Mouse (Mus musculus) thymus, adult 2 months (tissue): ENCODE results near the gene Rin2. TPM values are rescaled to one million over a fixed set of nuclear protein-coding genes. Genes with fewer than 3 reads are reported as not detected.

Experiments used
- DNase-seq: peaks from one replicate; pipeline ENCODE4 v3.0.0; 2021
- H3K27ac ChIP-seq: fragments of 200-500 bp; 2 replicates; pipeline ENCODE4 v1.5.1; 2012; ENCODE audit warnings: low read length, control low read depth; ENCODE audit not compliant: control insufficient read depth, insufficient read depth
- H3K27me3 ChIP-seq: fragments of 200-500 bp; 2 replicates; pipeline ENCODE4 v1.6.1; 2012; ENCODE audit warnings: mild to moderate bottlenecking, low read length, moderate library complexity, mixed read lengths; ENCODE audit not compliant: control insufficient read depth, insufficient read depth
- H3K36me3 ChIP-seq: fragments of 200-500 bp; 2 replicates; pipeline ENCODE4 v1.6.1; 2012; ENCODE audit warnings: mild to moderate bottlenecking, low read length, moderate library complexity; ENCODE audit not compliant: control insufficient read depth, insufficient read depth
- H3K4me1 ChIP-seq: fragments of 200-500 bp; replicated peaks from 2 replicates; pipeline ENCODE4 v1.6.1; 2012; ENCODE audit warnings: low read length; ENCODE audit not compliant: control insufficient read depth, insufficient read depth
- H3K4me3 ChIP-seq: fragments of 200-500 bp; 2 replicates; pipeline ENCODE4 v1.5.1; 2012; ENCODE audit warnings: mild to moderate bottlenecking, low read length, control low read depth, moderate library complexity; ENCODE audit not compliant: control insufficient read depth, insufficient read depth
- CTCF ChIP-seq: fragments of 200-500 bp; IDR thresholded peaks from 2 replicates; pipeline ENCODE4 v1.5.1; 2012; ENCODE audit warnings: mild to moderate bottlenecking, control low read depth, low read length, moderate library complexity, borderline replicate concordance; ENCODE audit not compliant: control insufficient read depth, poor library complexity, insufficient read depth; ENCODE audit errors: extremely low read depth
- POLR2A ChIP-seq: fragments of 200-500 bp; IDR thresholded peaks from 2 replicates; pipeline ENCODE4 v1.6.1; 2012; ENCODE audit warnings: mild to moderate bottlenecking, low read length, control low read depth, moderate library complexity; ENCODE audit not compliant: control insufficient read depth, poor library complexity, insufficient read depth; ENCODE audit errors: extremely low read depth
- WGBS: fragments of 180-500 bp; shearing (Covaris S2); methylation state at CpG from one replicate; pipeline ENCODE4 v1.1.7; 2018; 5-methylcytosine and 5-hydroxymethylcytosine counted together
- polyA plus RNA-seq: library from polyadenylated mRNA; depleted of rRNA; stranded (reverse); fragments of >200 nt; gene quantifications from 2 replicates; pipeline ENCODE4 v1.2.3, GENCODE M21; 2012

Gene Rin2
- polyA plus RNA-seq, 1 experiment, result 5.4 TPM

DNA sequence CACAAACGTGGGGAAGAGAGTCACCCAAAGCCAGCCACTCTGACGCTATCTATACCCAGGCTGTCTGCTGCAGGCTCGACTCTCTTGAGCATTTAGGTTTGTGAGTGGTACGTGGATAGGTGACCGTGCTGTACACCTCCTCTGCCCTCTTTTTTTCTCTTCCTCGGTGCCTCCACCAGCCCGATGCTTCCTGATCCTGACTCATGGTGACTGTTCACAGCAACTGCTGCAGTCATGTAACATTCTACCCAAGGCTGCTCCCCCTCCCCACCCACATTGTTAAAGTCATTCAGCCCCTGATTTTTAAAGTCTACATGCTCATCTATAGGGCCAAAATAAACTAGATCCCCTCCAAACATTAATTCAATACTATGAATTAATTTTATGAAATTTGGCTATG, 54.4 kb downstream of the Rin2 start:
- Histone ChIP-seq H3K4me3 (no peak overlapping the region), H3K27me3 (no peaks in the 10 kb centered on the region), H3K4me1 (no peaks in the 10 kb centered on the region), H3K27ac (no peak overlapping the region), H3K36me3 (no peaks in the 10 kb centered on the region)
- WGBS, result 72% methylated on average over 7 of the region's 7 CpGs
- no peak for DNase-seq
- TF ChIP-seq POLR2A (no peak), CTCF (no peak)

DNA sequence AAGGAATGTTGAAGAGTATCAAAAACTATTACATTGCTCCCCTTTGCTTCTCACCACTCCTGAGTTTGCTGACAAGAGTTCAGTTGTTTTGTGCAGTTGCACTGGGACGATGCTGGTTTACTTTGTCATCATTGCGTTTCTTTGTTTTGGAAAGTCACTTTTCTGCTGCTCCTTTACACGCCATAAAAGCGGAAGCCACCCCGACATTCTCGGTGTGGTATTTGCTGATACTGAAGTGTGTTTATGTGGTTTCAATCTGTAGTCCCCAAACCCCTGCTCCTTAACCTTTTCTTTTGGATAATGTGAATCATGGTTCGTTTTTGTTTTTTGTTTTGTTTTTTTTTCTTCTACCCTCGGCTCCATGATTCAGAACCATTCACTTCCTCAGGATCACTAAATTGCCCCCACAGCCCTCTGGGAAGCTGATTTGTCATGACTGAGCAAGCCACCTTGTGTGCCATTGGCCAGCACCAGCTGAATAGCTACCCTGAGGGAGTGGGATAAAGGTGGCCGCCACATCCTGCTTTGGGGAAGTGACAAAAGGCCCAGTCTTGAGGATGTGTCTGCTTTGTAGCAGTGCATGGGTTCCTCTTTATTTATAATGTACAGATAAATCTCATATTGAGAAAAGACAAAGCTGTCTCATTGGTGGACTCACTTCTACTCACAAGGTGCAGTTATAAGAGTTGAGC, 55.3 kb downstream of the Rin2 start:
- no peak overlapping the region for H3K27ac ChIP-seq
- H3K36me3 ChIP-seq, result no peaks in the 10 kb centered on the region
- H3K27me3 ChIP-seq, result no peaks in the 10 kb centered on the region
- no peak for DNase-seq
- 36% methylated on average over 9 of the region's 9 CpGs for WGBS
- H3K4me3 ChIP-seq, result no peak overlapping the region
- H3K4me1 ChIP-seq, result no peaks in the 10 kb centered on the region
- TF ChIP-seq CTCF, result no peak
- no peak for TF ChIP-seq POLR2A

DNA sequence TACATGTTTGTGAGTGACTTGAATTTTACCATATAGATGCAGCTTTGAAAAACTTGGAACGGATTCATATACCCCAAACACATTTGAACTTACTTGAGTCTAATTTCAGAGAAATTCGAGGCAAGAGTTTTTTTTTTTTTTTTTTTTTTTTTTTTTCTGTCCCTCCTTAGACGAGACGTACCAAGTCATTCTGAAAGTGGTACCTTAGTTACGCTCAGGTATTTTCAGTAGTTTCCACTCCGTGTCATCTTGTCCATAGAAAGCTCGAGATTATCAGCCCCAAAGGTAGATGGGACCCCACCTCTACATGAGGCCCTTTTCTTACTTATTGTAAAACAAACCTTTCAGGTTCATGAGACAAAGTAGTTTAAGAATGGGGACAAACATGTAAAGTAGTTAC, 55.9 kb downstream of the Rin2 start:
- H3K4me3 ChIP-seq, result no peak overlapping the region
- H3K36me3 ChIP-seq, result no peaks in the 10 kb centered on the region
- WGBS, result 79% methylated on average over 7 of the region's 7 CpGs
- TF ChIP-seq POLR2A (no peak), CTCF (no peak)
- no peak overlapping the region for H3K27ac ChIP-seq
- no peaks in the 10 kb centered on the region for H3K4me1 ChIP-seq
- no peak for DNase-seq
- no peaks in the 10 kb centered on the region for H3K27me3 ChIP-seq

DNA sequence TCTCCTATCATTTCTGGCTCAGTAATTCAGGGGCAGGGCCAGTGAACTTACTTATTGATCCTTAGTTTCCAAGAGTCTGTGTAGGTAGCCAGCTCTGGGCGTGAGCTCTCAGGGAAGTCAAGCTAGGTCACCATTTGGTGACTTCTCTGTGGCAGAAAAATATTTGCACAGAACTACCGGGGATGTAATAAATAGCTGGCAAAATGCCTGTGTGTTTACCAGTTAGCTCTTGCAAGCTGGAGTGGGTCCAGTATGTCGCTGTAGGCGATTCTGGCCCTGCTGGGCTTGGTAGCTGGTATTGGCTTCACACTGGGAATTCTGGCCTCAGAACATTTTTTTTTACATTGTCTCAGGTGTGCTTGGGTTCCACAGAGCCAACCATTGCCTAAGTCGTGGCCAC, 60.1 kb downstream of the Rin2 start:
- no peak for DNase-seq
- 88% methylated on average over 5 of the region's 5 CpGs for WGBS
- no peaks in the 10 kb centered on the region for H3K36me3 ChIP-seq
- no peak overlapping the region for H3K27ac ChIP-seq
- no peaks in the 10 kb centered on the region for H3K4me1 ChIP-seq
- no peak overlapping the region for H3K4me3 ChIP-seq
- no peaks in the 10 kb centered on the region for H3K27me3 ChIP-seq
- TF ChIP-seq POLR2A, result no peak
- no peak for TF ChIP-seq CTCF

DNA sequence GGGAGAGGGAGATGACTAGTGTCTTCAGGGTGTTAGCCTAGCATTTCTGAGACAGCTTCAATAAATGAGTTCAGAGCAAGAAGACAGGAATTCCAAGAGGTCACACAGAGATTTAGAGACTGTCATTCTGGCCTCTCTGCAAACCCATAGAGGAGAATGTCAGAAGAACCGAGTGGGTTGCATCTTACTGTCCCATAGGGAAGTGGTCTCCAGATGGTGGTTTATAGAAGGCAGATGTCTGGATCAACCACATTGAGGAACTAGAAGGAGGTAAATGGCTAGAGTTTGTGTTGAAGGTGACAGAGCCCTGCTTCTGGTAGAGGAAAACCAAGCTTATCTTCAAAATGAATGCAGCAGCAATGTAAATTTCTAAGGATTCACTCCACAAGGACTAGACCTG, 61.5 kb downstream of the Rin2 start:
- no peaks in the 10 kb centered on the region for H3K36me3 ChIP-seq
- no peak for DNase-seq
- no peak overlapping the region for H3K27ac ChIP-seq
- WGBS, result 8% methylated on average over 1 of the region's 1 CpGs
- H3K4me1 ChIP-seq, result no peaks in the 10 kb centered on the region
- no peak for TF ChIP-seq POLR2A
- no peak for TF ChIP-seq CTCF
- no peaks in the 10 kb centered on the region for H3K27me3 ChIP-seq
- no peak overlapping the region for H3K4me3 ChIP-seq

DNA sequence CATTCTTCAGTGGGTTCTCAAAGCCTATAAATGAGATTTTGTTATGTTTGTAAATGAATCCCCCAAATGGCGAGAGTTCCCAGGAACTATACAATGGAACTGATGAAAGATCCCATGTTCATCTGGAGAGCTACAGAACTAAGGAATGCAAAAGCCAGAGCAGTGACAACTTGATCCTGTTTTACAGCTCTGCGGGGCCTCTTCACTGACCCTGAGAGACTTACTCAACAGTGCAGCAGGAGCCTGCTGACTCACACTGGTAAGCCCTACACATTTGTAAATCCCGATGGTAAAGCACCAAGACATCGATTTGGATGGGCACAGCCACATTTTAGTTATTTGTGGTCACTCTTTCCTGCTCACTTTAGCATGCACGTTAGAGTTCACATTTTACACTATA, 62.2 kb downstream of the Rin2 start:
- Histone ChIP-seq H3K4me1 (no peaks in the 10 kb centered on the region), H3K4me3 (no peak overlapping the region), H3K36me3 (no peaks in the 10 kb centered on the region), H3K27me3 (no peaks in the 10 kb centered on the region), H3K27ac (no peak overlapping the region)
- 40% methylated on average over 5 of the region's 5 CpGs for WGBS
- no peak for DNase-seq
- no peak for TF ChIP-seq CTCF
- no peak for TF ChIP-seq POLR2A

DNA sequence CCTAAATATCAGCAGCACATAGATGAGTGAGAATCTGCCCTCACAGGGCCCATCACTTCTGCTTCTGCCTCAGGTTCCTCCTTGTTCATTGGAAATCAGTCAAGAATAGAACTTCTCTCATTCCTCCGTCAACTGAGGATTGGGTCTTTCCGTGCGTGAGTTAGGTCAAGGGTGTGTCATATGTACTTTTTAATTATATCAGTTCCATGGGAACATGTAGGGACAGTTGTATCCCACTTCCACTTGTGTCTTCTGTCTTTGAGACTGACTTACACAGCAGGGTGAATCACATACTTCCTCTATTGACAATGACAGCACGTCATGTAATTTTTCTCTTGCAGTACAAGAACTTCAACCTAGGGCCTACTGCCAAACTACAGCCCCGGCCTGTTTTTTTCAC, 65.7 kb downstream of the Rin2 start:
- Histone ChIP-seq H3K4me3 (no peak overlapping the region), H3K27me3 (no peaks in the 10 kb centered on the region), H3K4me1 (no peaks in the 10 kb centered on the region), H3K36me3 (no peaks in the 10 kb centered on the region), H3K27ac (no peak overlapping the region)
- TF ChIP-seq POLR2A (no peak), CTCF (no peak)
- no peak for DNase-seq
- 75% methylated on average over 5 of the region's 5 CpGs for WGBS
